Mouse (Mus musculus): ENCODE data around the gene Ephb2.

GRCm38 (mm10) chr4:136760882-136761281 is 74.9 kb downstream of the Ephb2 start:
- TF ChIP-seq CTCF (IDR thresholded peaks at IDR 0.05; ENCODE audit: insufficient read depth, low read length) (no peak), POLR2A (IDR thresholded peaks at IDR 0.05; ENCODE audit: borderline replicate concordance, extremely low read depth, low read depth, low read length) (no peak)

All from lung, adult 2 months (tissue).